Mouse (Mus musculus) CH12.LX (cell line): ENCODE measurements at regions not wholly inside any gene's neighbourhood (a gene's known extent, or its start where the extent isn't known, plus 50 kb on each side); places are given as distances from the start of the nearest gene placed in this dataset.

ENCODE experiments used
- DNase-seq: peaks from one replicate; pipeline ENCODE4 v3.0.0-alpha.2; 2013; ENCODE audit errors: extremely low read depth
- H3K27ac ChIP-seq: 2 replicates; pipeline ENCODE4 v1.5.1; 2012; ENCODE audit warnings: low read depth, mild to moderate bottlenecking, control low read depth, moderate library complexity; ENCODE audit not compliant: insufficient read depth
- H3K27me3 ChIP-seq: replicated peaks from 2 replicates; pipeline ENCODE3; 2012; ENCODE audit warnings: inconsistent platforms
- H3K36me3 ChIP-seq, 2 experiments: replicated peaks in 1 of 2; 2 replicates each; pipeline versions ENCODE3 to v1.6.1; 2012; ENCODE audit warnings: inconsistent platforms in 1 of 2, low read length in 1 of 2, mild to moderate bottlenecking in 1 of 2, mixed read lengths in 1 of 2, moderate library complexity in 1 of 2; ENCODE audit not compliant: control insufficient read depth in 1 of 2, insufficient read depth in 1 of 2
- H3K4me1 ChIP-seq, 2 experiments: 2 replicates each; pipeline ENCODE4 v1.6.1; 2012; ENCODE audit warnings: inconsistent platforms in 1 of 2, moderate library complexity in 1 of 2; ENCODE audit not compliant: insufficient read depth in 2 of 2, control insufficient read depth in 1 of 2
- H3K4me2 ChIP-seq: 2 replicates; pipeline ENCODE4 v1.6.1; 2012; ENCODE audit warnings: low read depth, mild to moderate bottlenecking, control low read depth; ENCODE audit not compliant: poor library complexity, insufficient read depth, severe bottlenecking
- H3K4me3 ChIP-seq, 3 experiments: fragments of 150-350 bp in 1 of 3; sonication (generic) in 1 of 3; replicated peaks in 1 of 3; 2 replicates each; pipeline versions ENCODE3 to v1.5.1; 2011 to 2012; ENCODE audit warnings: low read depth in 2 of 3, low read length in 2 of 3, mild to moderate bottlenecking in 2 of 3, moderate library complexity in 2 of 3, control low read depth in 1 of 3, improper control_type of control experiment in 1 of 3, inconsistent platforms in 1 of 3, mixed read lengths in 1 of 3; ENCODE audit not compliant: poor library complexity in 1 of 3
- H3K79me2 ChIP-seq: replicated peaks from 2 replicates; pipeline ENCODE4 v1.6.1; 2012; ENCODE audit warnings: mild to moderate bottlenecking, moderate library complexity; ENCODE audit not compliant: control insufficient read depth, poor library complexity, insufficient read depth, severe bottlenecking; ENCODE audit errors: extremely low read depth
- H3K9ac ChIP-seq: 2 replicates; pipeline ENCODE4 v1.6.1; 2012; ENCODE audit warnings: low read depth, mild to moderate bottlenecking, control low read depth, moderate library complexity; ENCODE audit not compliant: insufficient read depth
- H3K9me3 ChIP-seq: replicated peaks from 2 replicates; pipeline ENCODE3; 2012; ENCODE audit warnings: low read length, inconsistent platforms, mixed read lengths
- CHD2 ChIP-seq: IDR thresholded peaks from 2 replicates; pipeline ENCODE4 v1.6.1; 2011; ENCODE audit warnings: low read length, improper control_type of control experiment
- E2F4 ChIP-seq: IDR thresholded peaks from 2 replicates; pipeline ENCODE4 v1.6.1; 2011; ENCODE audit warnings: low read depth, low read length, improper control_type of control experiment; ENCODE audit not compliant: insufficient replicate concordance
- ELF1 ChIP-seq: IDR thresholded peaks from 2 replicates; pipeline ENCODE4 v1.6.1; 2014; ENCODE audit warnings: low read depth, mild to moderate bottlenecking, inconsistent platforms, low read length, improper control_type of control experiment
- MAFK ChIP-seq: IDR thresholded peaks from 2 replicates; pipeline ENCODE4 v1.6.1; 2011; ENCODE audit warnings: low read length, improper control_type of control experiment; ENCODE audit not compliant: insufficient replicate concordance
- MAX ChIP-seq: IDR thresholded peaks from 2 replicates; pipeline ENCODE4 v1.6.1; 2011; ENCODE audit warnings: low read length, improper control_type of control experiment
- NELFE ChIP-seq: IDR thresholded peaks from 2 replicates; pipeline ENCODE4 v1.6.1; 2011; ENCODE audit warnings: low read depth, low read length, improper control_type of control experiment
- NRF1 ChIP-seq: IDR thresholded peaks from 2 replicates; pipeline ENCODE4 v1.6.1; 2014; ENCODE audit warnings: low read depth, mild to moderate bottlenecking, inconsistent platforms, low read length, improper control_type of control experiment, moderate library complexity
- PAX5 ChIP-seq: IDR thresholded peaks from 2 replicates; pipeline ENCODE4 v1.6.1; 2012; ENCODE audit warnings: low read length, inconsistent platforms, mixed read lengths
- POLR2A ChIP-seq: IDR thresholded peaks from 2 replicates; pipeline ENCODE4 v1.6.1; 2011; ENCODE audit warnings: low read depth, mild to moderate bottlenecking, improper control_type of control experiment, low read length
- RCOR1 ChIP-seq: conservative IDR thresholded peaks from 2 replicates; pipeline ENCODE4 v1.6.1; 2012; ENCODE audit warnings: low read depth, mild to moderate bottlenecking, inconsistent platforms, low read length, improper control_type of control experiment
- SIN3A ChIP-seq: IDR thresholded peaks from 2 replicates; pipeline ENCODE4 v1.6.1; 2012; ENCODE audit warnings: low read length, improper control_type of control experiment, inconsistent platforms
- SMC3 ChIP-seq: IDR thresholded peaks from 2 replicates; pipeline ENCODE4 v1.6.1; 2011; ENCODE audit warnings: low read depth, low read length, improper control_type of control experiment
- TCF12 ChIP-seq: IDR thresholded peaks from 2 replicates; pipeline ENCODE4 v1.6.1; 2014; ENCODE audit warnings: low read depth, mild to moderate bottlenecking, inconsistent platforms, low read length, improper control_type of control experiment
- UBTF ChIP-seq: IDR thresholded peaks from 2 replicates; pipeline ENCODE4 v1.6.1; 2012; ENCODE audit warnings: low read depth, mild to moderate bottlenecking, inconsistent platforms, low read length, improper control_type of control experiment, moderate library complexity
- USF1 ChIP-seq: IDR thresholded peaks from 2 replicates; pipeline ENCODE4 v1.6.1; 2014; ENCODE audit warnings: low read depth, mild to moderate bottlenecking, inconsistent platforms, low read length, improper control_type of control experiment
- USF2 ChIP-seq: conservative IDR thresholded peaks from 2 replicates; pipeline ENCODE4 v1.6.1; 2011; ENCODE audit warnings: low read depth, low read length, improper control_type of control experiment
- dilution Hi-C: fragments of 300-500 bp; cut with MboI; formaldehyde crosslinking; loops from 2 replicates; pipeline ENCODE4 v1.14.3; 2020; ENCODE audit warnings: low sequenced_read_pairs; ENCODE audit not compliant: extremely low pct_unique_long_range_greater_than_20kb, extremely low pct_ligation_motif_present
- in situ Hi-C: fragments of 300-500 bp; cut with MboI; formaldehyde crosslinking; loops from 3 replicates; pipeline ENCODE4 v1.14.3; 2019; ENCODE audit warnings: low sequenced_read_pairs, low pct_ligation_motif_present, low pct_unique_long_range_greater_than_20kb, mixed read lengths

DNA sequence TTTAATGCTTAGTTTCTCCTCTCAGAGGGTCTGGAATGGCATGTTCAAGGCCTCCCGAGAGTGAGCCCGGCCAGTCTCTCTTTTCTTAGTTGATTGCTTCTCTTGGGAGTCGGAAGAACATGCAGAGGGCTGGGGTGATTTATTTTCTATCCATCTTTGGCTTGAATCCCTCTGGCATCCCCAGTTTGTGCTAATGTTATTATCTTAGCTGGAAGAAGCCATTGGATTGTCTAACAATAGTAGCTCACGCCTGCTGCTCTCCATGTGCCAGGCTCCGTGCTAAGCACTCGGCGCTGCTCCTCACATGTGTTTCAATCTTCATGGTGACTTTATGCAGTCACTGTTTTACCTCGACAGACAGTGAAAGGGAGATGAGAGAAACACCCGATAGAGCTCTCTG lies 160.8 kb downstream of the Zfp706 start:
- no peaks in the 10 kb centered on the region for H3K9me3 ChIP-seq
- no peaks in the 10 kb centered on the region for H3K79me2 ChIP-seq
- no peaks in the 10 kb centered on the region for H3K36me3 ChIP-seq
- in situ Hi-C loops = no loop called here
- no peak for TF ChIP-seq MAX
- no peak for TF ChIP-seq SIN3A
- no peak for TF ChIP-seq PAX5
- no peak for TF ChIP-seq E2F4
- TF ChIP-seq TCF12 = no peak
- TF ChIP-seq MAFK = no peak
- TF ChIP-seq UBTF = no peak
- no peak for TF ChIP-seq RCOR1
- no peak for TF ChIP-seq NRF1
- TF ChIP-seq USF2 = no peak
- TF ChIP-seq SMC3 = no peak
- TF ChIP-seq USF1 = no peak
- TF ChIP-seq ELF1 = no peak
- no peak for TF ChIP-seq POLR2A
- TF ChIP-seq NELFE = no peak
- TF ChIP-seq CHD2 = no peak
- no peak overlapping the region for H3K4me2 ChIP-seq
- dilution Hi-C loops = no loop called here
- no peaks in the 10 kb centered on the region for H3K27me3 ChIP-seq
- no peak overlapping the region for H3K4me3 ChIP-seq
- H3K4me1 ChIP-seq = peaks cover 13 to 35% of the 10 kb centered on the region in 2 experiments
- H3K9ac ChIP-seq = no peak overlapping the region
- H3K27ac ChIP-seq = no peak overlapping the region
- DNase-seq = no peak
